8 mouse cellular contexts compared by ENCODE assay signal in genomic region chr1:191184066-191184815, GRCm38 (mm10). TPM values are rescaled to one million over a fixed set of nuclear protein-coding genes. Genes with fewer than 3 reads are reported as not detected.
DNase-seq lines count a peak whose midpoint lies in the region; ATAC-seq and TF ChIP-seq lines count a peak whose summit lies in the region.

No protein-coding gene starts in this region.

- peaks cover 25% of the 10 kb centered on the region for H3K27me3 ChIP-seq in spleen, adult 2 months (ENCODE audit: control insufficient read depth, insufficient read depth, low read length)
- H3K27me3 ChIP-seq in limb, embryonic 10.5 days (ENCODE audit: low read depth, poor library complexity, severe bottlenecking) = peaks cover 84% of the 10 kb centered on the region
- H3K27me3 ChIP-seq in midbrain, embryonic 13.5 days = peaks cover 96% of the 10 kb centered on the region

- H3K4me3 ChIP-seq in spleen, adult 2 months (ENCODE audit: extremely low read depth, insufficient read depth, insufficient read length) = peak overlapping the region; percentile 65
- peak overlapping the region; percentile 70 for H3K4me3 ChIP-seq in limb, embryonic 10.5 days
- peak overlapping the region; percentile 51 for H3K4me3 ChIP-seq in midbrain, embryonic 13.5 days (replicated peaks)

- TF ChIP-seq CTCF in spleen, adult 2 months (IDR thresholded peaks at IDR 0.05; ENCODE audit: extremely low read depth, insufficient read depth, insufficient read length, insufficient replicate concordance) = no peak

- TF ChIP-seq POLR2A in spleen, adult 2 months (IDR thresholded peaks at IDR 0.05; ENCODE audit: low read depth, low read length) = no peak

- no peaks in the 10 kb centered on the region for H3K9me3 ChIP-seq in limb, embryonic 10.5 days (replicated peaks)
- no peaks in the 10 kb centered on the region for H3K9me3 ChIP-seq in midbrain, embryonic 13.5 days

- no peak for DNase-seq in spleen, adult 2 months (ENCODE audit: low read depth in 1 of 2, low spot score in 2 of 2)
- DNase-seq in spleen, adult 12 weeks (ENCODE audit: low spot score) = no peak
- DNase-seq in embryo, embryonic 10.5 days (ENCODE audit: low spot score) = peak; percentile 76
- DNase-seq in heart, postnatal 14 days = peak; percentile 23 to 48
- peak; percentile 66 for DNase-seq in limb, embryonic 10.5 days (ENCODE audit: low spot score)
- DNase-seq in frontal cortex, postnatal 10 days (ENCODE audit: low spot score in 2 of 2) = no peak
- DNase-seq in c-Kit-positive CD71-positive TER-119-positive erythroid progenitor cells, embryonic 14.5 days (ENCODE audit: low spot score) = no peak

- H3K36me3 ChIP-seq in spleen, adult 2 months (ENCODE audit: control insufficient read depth, insufficient read depth, low read length) = no peaks in the 10 kb centered on the region
- H3K36me3 ChIP-seq in limb, embryonic 10.5 days = no peaks in the 10 kb centered on the region
- no peaks in the 10 kb centered on the region for H3K36me3 ChIP-seq in midbrain, embryonic 13.5 days

- no peak overlapping the region for H3K27ac ChIP-seq in spleen, adult 2 months (ENCODE audit: insufficient read depth, low read length)
- peak overlapping the region; percentile 62 for H3K27ac ChIP-seq in limb, embryonic 10.5 days
- no peak overlapping the region for H3K27ac ChIP-seq in midbrain, embryonic 13.5 days

- H3K4me1 ChIP-seq in spleen, adult 2 months (ENCODE audit: control insufficient read depth, insufficient read depth, insufficient read length) = peaks cover 20% of the 10 kb centered on the region; the same call in 1 of the 2 replicates
- H3K4me1 ChIP-seq in limb, embryonic 10.5 days = peaks cover 65% of the 10 kb centered on the region
- peaks cover 49% of the 10 kb centered on the region for H3K4me1 ChIP-seq in midbrain, embryonic 13.5 days (replicated peaks)

- peak overlapping the region; percentile 42; the same call in 1 of the 2 replicates for H3K9ac ChIP-seq in midbrain, embryonic 13.5 days (replicated peaks)

- peak overlapping the region; percentile 92 for H3K4me2 ChIP-seq in midbrain, embryonic 13.5 days (replicated peaks)

- ATAC-seq in midbrain, embryonic 13.5 days = peak; percentile 9; the same call in 1 of the 2 replicates

- intact Hi-C loops in heart, postnatal 14 days (cut with DNase I) = loop anchor here (2.0 to 5.0 kb wide), 2 partner anchors 39 to 88 kb away; no protein-coding TSS in a partner anchor

- WGBS in spleen, adult 2 months = 5% methylated on average over 42 of the region's 42 CpGs
- under 1% methylated on average over 42 of the region's 42 CpGs for WGBS in limb, embryonic 10.5 days
- WGBS in midbrain, embryonic 13.5 days = 1% methylated on average over 42 of the region's 42 CpGs

RNA-seq across cellular contexts. Expression of gene Fam71a, which starts 19.6 kb away (rescaled TPM):
- polyA plus RNA-seq in spleen, adult 2 months (2012; rRNA removed) = not detected in 2 replicates
- total RNA-seq in heart, postnatal 14 days (2021) = not detected
- not detected in 2 replicates for polyA plus RNA-seq in limb, embryonic 10.5 days (2016; fragmentation: Nextera tagmentation; extraction: Ambion mirVana)
- polyA plus RNA-seq in midbrain, embryonic 13.5 days (2015; fragmentation: Nextera tagmentation; extraction: Ambion mirVana) = not detected in 2 replicates

RNA-seq across cellular contexts. Expression of gene Atf3, which starts 33.6 kb away (rescaled TPM):
- polyA plus RNA-seq in spleen, adult 2 months (2012; rRNA removed) = 1.6 and 2.3 TPM in 2 replicates
- total RNA-seq in heart, postnatal 14 days (2021) = 1 to 10 TPM; 4.5 to 9.5 TPM
- polyA plus RNA-seq in limb, embryonic 10.5 days (2016; fragmentation: Nextera tagmentation; extraction: Ambion mirVana) = 1.8 and 2.8 TPM in 2 replicates
- polyA plus RNA-seq in midbrain, embryonic 13.5 days (2015; fragmentation: Nextera tagmentation; extraction: Ambion mirVana) = 0.83 and 1.2 TPM in 2 replicates

Comparison
In these comparisons a context has a peak if more than half of its experiments do, and no peak if none do; other contexts are left out.
1. DNase-seq: peak in embryo, embryonic 10.5 days (single experiment), heart, postnatal 14 days (2 of 2) and limb, embryonic 10.5 days (single experiment); none in spleen, adult 2 months (0 of 2), spleen, adult 12 weeks (single experiment), frontal cortex, postnatal 10 days (0 of 2) and c-Kit-positive CD71-positive TER-119-positive erythroid progenitor cells, embryonic 14.5 days (single experiment).
2. Peak in every context shown above with its lines, with median percentiles within 50 percentile points of each other: H3K4me3 ChIP-seq.